In the genomic region with DNA sequence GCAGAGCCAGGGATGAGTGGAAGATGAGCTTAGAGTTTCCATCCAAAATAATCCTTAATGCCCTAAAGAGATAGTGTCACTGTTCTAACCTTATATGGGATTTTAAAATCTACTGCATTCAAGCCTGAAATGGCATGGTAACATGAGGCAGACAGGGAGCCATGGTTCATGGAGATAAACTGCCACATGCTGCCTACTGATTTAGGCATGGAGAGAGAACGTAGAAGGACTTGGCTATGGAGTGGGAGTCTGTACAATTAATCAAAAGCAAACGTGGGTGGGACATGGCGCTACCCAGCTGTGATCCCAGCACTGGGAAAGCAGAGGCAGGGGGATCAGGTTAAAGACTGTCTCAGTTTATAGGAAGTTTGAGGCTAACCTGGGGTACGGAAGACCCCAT, we compare ENCODE assay signal across 11 mouse cellular contexts. TPM values are rescaled to one million over a fixed set of nuclear protein-coding genes. Genes with fewer than 3 reads are reported as not detected.
DNase-seq lines count a peak whose midpoint lies in the region; ATAC-seq and TF ChIP-seq lines count a peak whose summit lies in the region.
"Had no signal": no experiment of that assay in that cellular context is flagged by ENCODE, and none has a peak within 500 bp of the region (broad histone marks: within the 10 kb centered on the region; RNA-seq: fewer than 3 reads in every experiment).

No protein-coding gene starts in this region.

- 68% methylated on average over 4 of the region's 4 CpGs for WGBS in heart, embryonic 13.5 days
- WGBS in heart, adult 2 months = 78% methylated on average over 4 of the region's 4 CpGs
- WGBS in kidney, postnatal 0 days = 46% methylated on average over 4 of the region's 4 CpGs
- WGBS in kidney, adult 2 months = 47% methylated on average over 4 of the region's 4 CpGs
- 75% methylated on average over 4 of the region's 4 CpGs for WGBS in midbrain, embryonic 13.5 days

- H3K79me2 ChIP-seq in heart, adult 2 months (replicated peaks; ENCODE audit: control insufficient read depth, insufficient read depth, low read length) = no peaks in the 10 kb centered on the region

- no peaks in the 10 kb centered on the region for H3K27me3 ChIP-seq in heart, embryonic 13.5 days (replicated peaks)
- no peaks in the 10 kb centered on the region for H3K27me3 ChIP-seq in heart, adult 2 months (ENCODE audit: control insufficient read depth, insufficient read depth, low read length)
- no peaks in the 10 kb centered on the region for H3K27me3 ChIP-seq in kidney, postnatal 0 days (ENCODE audit: insufficient read depth, low read length)
- H3K27me3 ChIP-seq in kidney, adult 2 months (replicated peaks; ENCODE audit: control insufficient read depth, insufficient read depth, low read length) = no peaks in the 10 kb centered on the region
- H3K27me3 ChIP-seq in E14TG2a.4 (ENCODE audit: insufficient read depth, low read length) = no peaks in the 10 kb centered on the region
- H3K27me3 ChIP-seq in midbrain, embryonic 13.5 days = no peaks in the 10 kb centered on the region
- H3K27me3 ChIP-seq: limb, embryonic 12.5 days had no signal

- H3K4me1 ChIP-seq in heart, embryonic 13.5 days = peaks cover 24% of the 10 kb centered on the region
- no peaks in the 10 kb centered on the region for H3K4me1 ChIP-seq in heart, adult 2 months (ENCODE audit: control insufficient read depth, insufficient read depth, low read length)
- no peaks in the 10 kb centered on the region for H3K4me1 ChIP-seq in kidney, postnatal 0 days (replicated peaks; ENCODE audit: insufficient read depth, low read length)
- H3K4me1 ChIP-seq in kidney, adult 2 months (ENCODE audit: control insufficient read depth, insufficient read depth, low read length) = 0 out of 2 replicates have a peak, but pooled peaks cover 2% of the 10 kb centered on the region
- H3K4me1 ChIP-seq in E14TG2a.4 (replicated peaks; ENCODE audit: low read depth, low read length) = peaks cover 28% of the 10 kb centered on the region
- H3K4me1 ChIP-seq in midbrain, embryonic 13.5 days (replicated peaks) = no peaks in the 10 kb centered on the region

- peak overlapping the region; percentile 34 for H3K27ac ChIP-seq in heart, embryonic 13.5 days (replicated peaks)
- no peak overlapping the region for H3K27ac ChIP-seq in heart, adult 2 months
- no peak overlapping the region for H3K27ac ChIP-seq in kidney, postnatal 0 days
- no peak overlapping the region for H3K27ac ChIP-seq in kidney, adult 2 months (ENCODE audit: insufficient read depth, low read depth, low read length)
- H3K27ac ChIP-seq in midbrain, embryonic 13.5 days = no peak overlapping the region
- H3K27ac ChIP-seq: embryonic facial prominence, embryonic 10.5 days; forebrain, embryonic 10.5 days; limb, embryonic 12.5 days had no signal

- DNase-seq in heart, adult 2 months = no peak
- peak; percentile 29 for DNase-seq in kidney, postnatal 0 days (ENCODE audit: low spot score)
- no peak for DNase-seq in kidney, adult 2 months

- H3K36me3 ChIP-seq in heart, embryonic 13.5 days = no peaks in the 10 kb centered on the region
- H3K36me3 ChIP-seq in heart, adult 2 months (ENCODE audit: control insufficient read depth, insufficient read depth, low read length) = no peaks in the 10 kb centered on the region
- no peaks in the 10 kb centered on the region for H3K36me3 ChIP-seq in kidney, postnatal 0 days (ENCODE audit: insufficient read depth, low read length)
- no peaks in the 10 kb centered on the region for H3K36me3 ChIP-seq in kidney, adult 2 months (ENCODE audit: control insufficient read depth, insufficient read depth, low read length)
- H3K36me3 ChIP-seq in E14TG2a.4 (ENCODE audit: insufficient read depth, low read length) = no peaks in the 10 kb centered on the region
- no peaks in the 10 kb centered on the region for H3K36me3 ChIP-seq in midbrain, embryonic 13.5 days
- H3K36me3 ChIP-seq: embryonic facial prominence, embryonic 10.5 days; forebrain, embryonic 10.5 days; limb, embryonic 12.5 days had no signal

- H3K4me2 ChIP-seq in heart, embryonic 13.5 days = peak overlapping the region; percentile 61
- peak overlapping the region; percentile 45; the same call in 1 of the 2 replicates for H3K4me2 ChIP-seq in kidney, postnatal 0 days (ENCODE audit: low read length)
- H3K4me2 ChIP-seq in midbrain, embryonic 13.5 days (replicated peaks) = no peak overlapping the region

- H3K9me3 ChIP-seq in heart, embryonic 13.5 days = no peaks in the 10 kb centered on the region
- H3K9me3 ChIP-seq in kidney, postnatal 0 days (replicated peaks; ENCODE audit: low read length) = no peaks in the 10 kb centered on the region
- peaks cover 32% of the 10 kb centered on the region for H3K9me3 ChIP-seq in E14TG2a.4 (ENCODE audit: low read length)
- no peaks in the 10 kb centered on the region for H3K9me3 ChIP-seq in midbrain, embryonic 13.5 days
- H3K9me3 ChIP-seq: embryonic facial prominence, embryonic 10.5 days; forebrain, embryonic 10.5 days; limb, embryonic 12.5 days had no signal

- no peak for TF ChIP-seq EP300 in heart, adult 2 months (IDR thresholded peaks at IDR 0.05; ENCODE audit: insufficient read depth, low read depth, low read length)

- no peak for ATAC-seq in heart, embryonic 13.5 days (ENCODE audit: extremely low read depth, insufficient number of reproducible peaks, low FRiP score, low TSS enrichment)
- 0 out of 2 replicates have a peak, but pooled peaks have one; percentile 50 for ATAC-seq in kidney, postnatal 0 days (replicated peaks; ENCODE audit: low FRiP score, low read depth)
- peak; percentile 34; the same call in 1 of the 2 replicates for ATAC-seq in common myeloid progenitor, adult 5-6 weeks (replicated peaks; ENCODE audit: low read depth, poor library complexity, severe bottlenecking)
- no peak for ATAC-seq in midbrain, embryonic 13.5 days
- ATAC-seq in granulocyte monocyte progenitor cell, adult 5-6 weeks (replicated peaks; ENCODE audit: poor library complexity, severe bottlenecking) = no peak

- no peak for TF ChIP-seq CTCF in heart, adult 2 months (IDR thresholded peaks at IDR 0.05)
- TF ChIP-seq CTCF in kidney, postnatal 0 days (IDR thresholded peaks at IDR 0.05; ENCODE audit: low read depth) = no peak
- no peak for TF ChIP-seq CTCF in kidney, adult 2 months (conservative IDR thresholded peaks at IDR 0.05; ENCODE audit: insufficient read depth, insufficient read length, low read depth, low read length)
- TF ChIP-seq CTCF in E14TG2a.4 (conservative IDR thresholded peaks at IDR 0.05; ENCODE audit: low read length) = no peak

- 0 out of 2 replicates have a peak overlapping the region, but pooled peaks have one; percentile 20 for H3K4me3 ChIP-seq in heart, embryonic 13.5 days
- no peak overlapping the region for H3K4me3 ChIP-seq in heart, adult 2 months
- no peak overlapping the region for H3K4me3 ChIP-seq in kidney, postnatal 0 days (replicated peaks; ENCODE audit: low read depth, low read length)
- H3K4me3 ChIP-seq in kidney, adult 2 months (ENCODE audit: insufficient read depth, low read depth, low read length) = no peak overlapping the region
- peak overlapping the region; percentile 35 for H3K4me3 ChIP-seq in E14TG2a.4 (replicated peaks; ENCODE audit: low read length)
- no peak overlapping the region for H3K4me3 ChIP-seq in midbrain, embryonic 13.5 days (replicated peaks)
- H3K4me3 ChIP-seq: embryonic facial prominence, embryonic 10.5 days; forebrain, embryonic 10.5 days; limb, embryonic 12.5 days had no signal

- TF ChIP-seq POLR2A in heart, adult 2 months (IDR thresholded peaks at IDR 0.05; ENCODE audit: insufficient read depth, low read depth, low read length) = no peak
- no peak for TF ChIP-seq POLR2A in kidney, adult 2 months (IDR thresholded peaks at IDR 0.05; ENCODE audit: low read depth, low read length)

- intact Hi-C loops in heart, adult 2 months (cut with DNase I) = no loop called here

- H3K9ac ChIP-seq in heart, embryonic 13.5 days = no peak overlapping the region
- H3K9ac ChIP-seq in heart, adult 2 months (ENCODE audit: low read depth, low read length) = no peak overlapping the region
- no peak overlapping the region for H3K9ac ChIP-seq in kidney, postnatal 0 days (ENCODE audit: low read depth, low read length)
- no peak overlapping the region for H3K9ac ChIP-seq in midbrain, embryonic 13.5 days (replicated peaks)
- H3K9ac ChIP-seq: limb, embryonic 12.5 days had no signal

RNA-seq across cellular contexts. Expression of a gene that starts 32.1 kb away (rescaled TPM):
- polyA plus RNA-seq in heart, embryonic 13.5 days (2015; fragmentation: Nextera tagmentation; extraction: Ambion mirVana) = 4.4 and 4.8 TPM in 2 replicates
- under 1 TPM; 0.93 to 0.97 TPM for total RNA-seq in heart, adult 2 months (2021)
- polyA plus RNA-seq in heart, adult 2 months (2012; rRNA removed) = 2.4 and 3.1 TPM in 2 replicates
- 5.8 and 6.2 TPM in 2 replicates for polyA plus RNA-seq in kidney, postnatal 0 days (2015; fragmentation: Nextera tagmentation; extraction: Ambion mirVana)
- polyA plus RNA-seq in kidney, adult 2 months (2012; rRNA removed) = 2.9 and 3.9 TPM in 2 replicates
- total RNA-seq in common myeloid progenitor, adult 5-6 weeks (2017) = 13.7 and 14.2 TPM in 2 replicates
- polyA plus RNA-seq in midbrain, embryonic 13.5 days (2015; fragmentation: Nextera tagmentation; extraction: Ambion mirVana) = 7.7 and 8.0 TPM in 2 replicates
- 9.0 and 18.1 TPM in 2 replicates for total RNA-seq in granulocyte monocyte progenitor cell, adult 5-6 weeks (2014; fragmentation: Nextera tagmentation)
- 9.6 and 10.9 TPM in 2 replicates for total RNA-seq in granulocyte monocyte progenitor cell, adult 5-6 weeks (2017)

Comparison
In these comparisons a context has a peak if more than half of its experiments do, and no peak if none do; other contexts are left out.
1. H3K4me3 ChIP-seq: peak in heart, embryonic 13.5 days (single experiment) and E14TG2a.4 (single experiment); none in heart, adult 2 months (single experiment), kidney, postnatal 0 days (single experiment), kidney, adult 2 months (single experiment) and midbrain, embryonic 13.5 days (single experiment).
2. ATAC-seq: peak in kidney, postnatal 0 days (single experiment) and common myeloid progenitor, adult 5-6 weeks (single experiment); none in heart, embryonic 13.5 days (single experiment), midbrain, embryonic 13.5 days (single experiment) and granulocyte monocyte progenitor cell, adult 5-6 weeks (single experiment).